Mouse (Mus musculus): ENCODE results near the gene Xcr1. TPM values are rescaled to one million over a fixed set of nuclear protein-coding genes. Genes with fewer than 3 reads are reported as not detected.

Gene Xcr1
- total RNA-seq, 2 experiments from 2014 or later, result 0.11 TPM; not detected in 1

- DNase-seq (ENCODE audit: low spot score in 2 of 2), result no peak
Measured at GRCm38 (mm10) chr9:123815444-123815843, 46.4 kb downstream of the Xcr1 start.

- DNase-seq (ENCODE audit: low spot score in 2 of 2), result no peak
Measured at GRCm38 (mm10) chr9:123814821-123815220, 47.0 kb downstream of the Xcr1 start.

- DNase-seq (ENCODE audit: low spot score in 2 of 2), result no peak
Measured at GRCm38 (mm10) chr9:123814326-123814725, 47.5 kb downstream of the Xcr1 start.

DNA sequence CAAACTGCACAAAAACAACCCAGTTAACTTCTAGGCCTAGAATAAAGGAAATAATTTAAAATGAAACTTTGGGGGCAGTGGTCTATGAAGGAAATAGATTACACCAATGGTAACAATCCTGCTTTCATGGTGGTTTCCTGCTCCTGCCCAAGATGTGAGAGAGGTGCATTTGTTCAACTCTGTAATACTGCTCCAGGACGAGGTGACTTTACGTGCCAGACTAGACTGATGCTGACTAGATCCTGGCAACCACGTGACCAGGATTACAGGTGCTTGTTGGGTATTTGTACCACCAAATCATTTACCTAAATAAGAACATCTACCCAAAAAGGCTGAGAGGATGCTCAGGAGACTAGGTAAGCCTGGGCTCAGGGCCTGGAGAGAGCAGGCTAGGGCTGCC, 50.0 kb downstream of the Xcr1 start:
- no peak for DNase-seq (ENCODE audit: low spot score in 2 of 2)

- no peak for DNase-seq (ENCODE audit: low spot score in 2 of 2)
Measured at GRCm38 (mm10) chr9:123808583-123808982, 53.2 kb downstream of the Xcr1 start.

DNA sequence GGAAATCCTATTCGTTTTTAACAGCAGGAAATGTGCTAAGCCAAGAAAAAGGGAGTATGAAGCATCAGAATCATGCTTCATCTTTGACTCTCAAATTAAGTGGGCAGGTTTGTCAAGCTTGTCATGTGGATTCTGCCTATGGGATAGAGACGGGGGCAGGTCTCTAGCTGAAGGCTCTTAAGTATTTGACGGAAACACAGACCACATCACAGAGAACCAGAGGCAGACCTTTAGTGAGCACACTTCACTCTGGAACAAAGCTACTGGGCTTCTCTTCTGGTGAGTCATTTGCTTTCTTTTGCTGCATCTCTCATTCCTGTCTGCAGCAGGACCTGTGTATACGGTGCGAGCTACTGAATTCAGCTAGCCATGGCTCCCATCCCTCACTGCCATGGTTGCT, 55.6 kb downstream of the Xcr1 start, which contains the start of gene Cxcr6:
Cxcr6 (plus strand) TSS at position 209 of the 400 bp plus-strand sequence.
- no peak for DNase-seq (ENCODE audit: low spot score in 2 of 2)

GRCm38 (mm10) chr9:123805241-123805640, 56.6 kb downstream of the Xcr1 start:
- no peak for DNase-seq (ENCODE audit: low spot score in 2 of 2)

DNA sequence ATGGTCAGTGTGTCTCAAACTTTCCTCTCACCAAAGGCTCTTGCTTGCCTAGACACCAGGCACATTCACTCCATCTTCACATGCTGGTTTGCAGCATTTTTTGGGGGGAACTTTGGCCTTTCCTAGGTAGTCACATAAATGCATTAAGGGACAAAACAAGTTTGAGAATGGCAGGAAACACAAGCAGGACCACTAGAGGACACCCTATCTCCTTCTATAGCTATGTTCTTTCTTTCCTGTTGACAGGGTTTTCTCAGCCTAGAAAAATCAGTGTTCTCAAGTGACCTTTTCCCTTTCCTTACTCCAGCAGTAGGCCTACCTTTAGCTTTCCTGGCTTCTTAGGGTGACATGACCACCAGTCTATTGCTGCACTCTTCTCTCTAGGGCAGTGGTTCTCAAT, 58.9 kb downstream of the Xcr1 start:
- DNase-seq (ENCODE audit: low spot score in 2 of 2), result no peak

GRCm38 (mm10) chr9:123802421-123802820, 59.4 kb downstream of the Xcr1 start:
- no peak for DNase-seq (ENCODE audit: low spot score in 2 of 2)

Other genes starting within 250 kb of the Xcr1 start
- 1 to 10 TPM in 1 of 2 experiments, under 1 TPM in 1; 0.14 to 3.0 TPM for gene Slc6a20b, start 229.5 kb downstream of the Xcr1 start, total RNA-seq (2021)
- gene Ccr9, start 183.6 kb downstream of the Xcr1 start, total RNA-seq (2021), result under 1 TPM in 1 of 2 experiments, not detected in 1; 0.17 TPM
- 1 to 10 TPM in 1 of 2 experiments, under 1 TPM in 1; 0.28 to 1.1 TPM for gene Slc6a20a, start 183.1 kb downstream of the Xcr1 start, total RNA-seq (2021)
- gene Lztfl1, start 144.3 kb downstream of the Xcr1 start, total RNA-seq (2021), result 10 to 100 TPM; 48.1 to 52.3 TPM
- not detected for gene Cxcr6, start 55.6 kb downstream of the Xcr1 start, total RNA-seq (2021)
- 10 to 100 TPM; 61.5 to 63.9 TPM for gene Fyco1, start 10.1 kb downstream of the Xcr1 start, total RNA-seq (2021)
- 1 to 10 TPM; 2.6 to 2.9 TPM for gene Ccr1, start 106.7 kb upstream of the Xcr1 start, total RNA-seq (2021)
- gene Ccr1l1, start 116.4 kb upstream of the Xcr1 start, total RNA-seq (2021), result not detected
- under 1 TPM; 0.11 to 0.14 TPM for gene Ccr3, start 159.9 kb upstream of the Xcr1 start, total RNA-seq (2021)
- 1 to 10 TPM; 1.4 to 1.6 TPM for gene Ccr2, start 239.9 kb upstream of the Xcr1 start, total RNA-seq (2021)

Measured in adrenal gland, postnatal 4 days (tissue).